Mouse (Mus musculus): ENCODE results near the gene Tcf7l2. TPM values are rescaled to one million over a fixed set of nuclear protein-coding genes. Genes with fewer than 3 reads are reported as not detected.

Tcf7l2 gene
- total RNA-seq, 1 experiment from 2014 or later = 2.1 TPM

- no peak for ATAC-seq (replicated peaks; ENCODE audit: low read depth, poor library complexity, severe bottlenecking)
Observed at GRCm38 (mm10) chr19:55722376-55722775, 19.2 kb upstream of the Tcf7l2 start.

- ATAC-seq (replicated peaks; ENCODE audit: low read depth, poor library complexity, severe bottlenecking) = no peak
Observed at GRCm38 (mm10) chr19:55729376-55729775, 12.2 kb upstream of the Tcf7l2 start.

GRCm38 (mm10) chr19:55732499-55732898 lies 9.1 kb upstream of the Tcf7l2 start:
- peak; percentile 78 for ATAC-seq (replicated peaks; ENCODE audit: low read depth, poor library complexity, severe bottlenecking)

GRCm38 (mm10) chr19:55732994-55733393 lies 8.6 kb upstream of the Tcf7l2 start:
- ATAC-seq (replicated peaks; ENCODE audit: low read depth, poor library complexity, severe bottlenecking) = no peak

- ATAC-seq (replicated peaks; ENCODE audit: low read depth, poor library complexity, severe bottlenecking) = no peak
Observed at GRCm38 (mm10) chr19:55736016-55736415, 5.6 kb upstream of the Tcf7l2 start.

GRCm38 (mm10) chr19:55739713-55740112 lies 1.9 kb upstream of the Tcf7l2 start:
- no peak for ATAC-seq (replicated peaks; ENCODE audit: low read depth, poor library complexity, severe bottlenecking)

GRCm38 (mm10) chr19:55740753-55741438 lies 724 bp upstream of the Tcf7l2 start:
- peak; percentile 27 for ATAC-seq (replicated peaks; ENCODE audit: low read depth, poor library complexity, severe bottlenecking)

GRCm38 (mm10) chr19:55742386-55743000 lies 873 bp downstream of the Tcf7l2 start:
- ATAC-seq (replicated peaks; ENCODE audit: low read depth, poor library complexity, severe bottlenecking) = no peak

- no peak for ATAC-seq (replicated peaks; ENCODE audit: low read depth, poor library complexity, severe bottlenecking)
Observed at GRCm38 (mm10) chr19:55743001-55743556, 1.5 kb downstream of the Tcf7l2 start.

GRCm38 (mm10) chr19:55743557-55744441 lies 2.2 kb downstream of the Tcf7l2 start:
- ATAC-seq (replicated peaks; ENCODE audit: low read depth, poor library complexity, severe bottlenecking) = 0 out of 2 replicates have a peak, but pooled peaks have one; percentile 10

GRCm38 (mm10) chr19:55744576-55745191 lies 3.1 kb downstream of the Tcf7l2 start:
- no peak for ATAC-seq (replicated peaks; ENCODE audit: low read depth, poor library complexity, severe bottlenecking)

- no peak for ATAC-seq (replicated peaks; ENCODE audit: low read depth, poor library complexity, severe bottlenecking)
Observed at GRCm38 (mm10) chr19:55745192-55745578, 3.6 kb downstream of the Tcf7l2 start.

- no peak for ATAC-seq (replicated peaks; ENCODE audit: low read depth, poor library complexity, severe bottlenecking)
Observed at GRCm38 (mm10) chr19:55746241-55746640, 4.6 kb downstream of the Tcf7l2 start.

- no peak for ATAC-seq (replicated peaks; ENCODE audit: low read depth, poor library complexity, severe bottlenecking)
Observed at GRCm38 (mm10) chr19:55747237-55747925, 5.8 kb downstream of the Tcf7l2 start.

- ATAC-seq (replicated peaks; ENCODE audit: low read depth, poor library complexity, severe bottlenecking) = no peak
Observed at GRCm38 (mm10) chr19:55747926-55748291, 6.3 kb downstream of the Tcf7l2 start.

- no peak for ATAC-seq (replicated peaks; ENCODE audit: low read depth, poor library complexity, severe bottlenecking)
Observed at GRCm38 (mm10) chr19:55748801-55749200, 7.2 kb downstream of the Tcf7l2 start.

GRCm38 (mm10) chr19:55749532-55749931 lies 7.9 kb downstream of the Tcf7l2 start:
- no peak for ATAC-seq (replicated peaks; ENCODE audit: low read depth, poor library complexity, severe bottlenecking)

GRCm38 (mm10) chr19:55750048-55750447 lies 8.4 kb downstream of the Tcf7l2 start:
- ATAC-seq (replicated peaks; ENCODE audit: low read depth, poor library complexity, severe bottlenecking) = no peak

GRCm38 (mm10) chr19:55750465-55750864 lies 8.8 kb downstream of the Tcf7l2 start:
- no peak for ATAC-seq (replicated peaks; ENCODE audit: low read depth, poor library complexity, severe bottlenecking)

- ATAC-seq (replicated peaks; ENCODE audit: low read depth, poor library complexity, severe bottlenecking) = no peak
Observed at GRCm38 (mm10) chr19:55752861-55753260, 11.2 kb downstream of the Tcf7l2 start.
